Mouse (Mus musculus): Measurements from ENCODE around the gene P2ry12. TPM values are rescaled to one million over a fixed set of nuclear protein-coding genes. Genes with fewer than 3 reads are reported as not detected.

The P2ry12 gene
- polyA plus RNA-seq (2017; shearing (Covaris generic)) = not detected

GRCm38 (mm10) chr3:59262704-59263103 is at the start of gene P2ry12:
P2ry12 (minus strand) TSS chr3:59262871.

DNA sequence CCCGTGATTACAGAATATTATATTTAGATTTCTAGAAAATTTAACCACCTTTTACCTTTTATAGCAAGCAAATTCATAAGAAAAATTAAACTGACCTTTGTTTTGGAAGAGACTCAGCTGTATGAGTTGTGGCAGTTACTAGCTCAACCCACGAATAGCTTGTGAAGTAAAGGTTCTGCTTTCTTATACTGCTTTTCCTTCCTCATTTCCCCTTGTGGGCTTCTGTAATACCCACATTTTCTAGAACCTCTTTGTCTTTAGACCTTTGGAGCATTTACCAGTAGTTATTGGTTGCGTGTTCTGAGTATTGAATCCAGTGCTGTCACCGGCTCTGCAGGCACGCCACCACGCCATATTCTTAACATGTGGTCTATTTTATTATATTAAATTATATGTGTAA is 51.9 kb downstream of the P2ry12 start, which contains the start of gene P2ry13:
TSS of gene P2ry13 (minus strand) at position 156 of the 400 bp plus-strand sequence.

GRCm38 (mm10) chr3:59194938-59195337 is 67.7 kb downstream of the P2ry12 start, which contains the start of gene Gpr87:
Gpr87 (minus strand) TSS chr3:59195104.

Other genes starting within 250 kb of the P2ry12 start
- gene Gpr171, start 161.1 kb downstream of the P2ry12 start, polyA plus RNA-seq (2017; shearing (Covaris generic)) = 92.3 TPM
- gene P2ry14, start 109.3 kb downstream of the P2ry12 start, polyA plus RNA-seq (2017; shearing (Covaris generic)) = 2.8 TPM
- gene Gpr87, start 67.8 kb downstream of the P2ry12 start, polyA plus RNA-seq (2017; shearing (Covaris generic)) = not detected
- gene P2ry13, start 52.0 kb downstream of the P2ry12 start, polyA plus RNA-seq (2017; shearing (Covaris generic)) = not detected
- gene Igsf10, start 81.5 kb upstream of the P2ry12 start, polyA plus RNA-seq (2017; shearing (Covaris generic)) = not detected

All from effector memory CD4-positive, alpha-beta T cell, adult 5 months (primary cell).